Mouse (Mus musculus) heart, postnatal 25 days (tissue): Measurements from ENCODE around the gene Syn3. TPM values are rescaled to one million over a fixed set of nuclear protein-coding genes. Genes with fewer than 3 reads are reported as not detected.
A peak's percentile ranks its signal among the peaks of the same experiment; 100 is the strongest.
"Not testable (repeated sequence)": the region's sequence is repeated elsewhere in the genome, so short reads cannot be mapped to it uniquely, and the experiment has no call there.

Experiments used
- DNase-seq: peaks from one replicate; pipeline ENCODE4 v3.0.0; 2022; ENCODE audit warnings: low spot score
- intact Hi-C: fragments of 180-260 bp; cut with DNase I; formaldehyde crosslinking; loops from one replicate; pipeline ENCODE4 v1.15.1; 2025
- total RNA-seq, 2 experiments: library from RNA; stranded (reverse); gene quantifications; 2 replicates each; pipeline ENCODE4 v1.2.3; 2021

Syn3 gene
- total RNA-seq, 2 experiments from 2014 or later = 0.44 to 0.53 TPM

DNA sequence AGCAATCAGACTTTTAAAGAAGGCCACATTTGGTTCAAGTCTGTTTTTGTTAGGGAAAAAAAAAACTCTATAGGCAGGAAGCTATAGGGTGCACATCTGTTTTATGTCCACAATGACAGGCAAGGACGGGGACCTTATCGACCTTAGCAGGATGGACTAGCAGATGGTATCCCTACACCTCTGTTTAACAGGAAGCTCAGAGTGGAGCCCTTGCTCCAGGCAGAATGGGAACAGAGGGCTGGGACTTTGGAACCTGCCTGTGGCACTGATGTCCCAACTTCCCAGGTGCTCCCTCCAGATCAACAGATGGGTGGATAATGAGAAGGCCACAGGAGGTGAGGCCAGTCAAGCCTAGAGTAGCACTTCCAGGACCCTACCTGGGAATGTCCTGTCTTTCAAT, 118.1 kb downstream of the Syn3 start:
- DNase-seq = no peak

DNA sequence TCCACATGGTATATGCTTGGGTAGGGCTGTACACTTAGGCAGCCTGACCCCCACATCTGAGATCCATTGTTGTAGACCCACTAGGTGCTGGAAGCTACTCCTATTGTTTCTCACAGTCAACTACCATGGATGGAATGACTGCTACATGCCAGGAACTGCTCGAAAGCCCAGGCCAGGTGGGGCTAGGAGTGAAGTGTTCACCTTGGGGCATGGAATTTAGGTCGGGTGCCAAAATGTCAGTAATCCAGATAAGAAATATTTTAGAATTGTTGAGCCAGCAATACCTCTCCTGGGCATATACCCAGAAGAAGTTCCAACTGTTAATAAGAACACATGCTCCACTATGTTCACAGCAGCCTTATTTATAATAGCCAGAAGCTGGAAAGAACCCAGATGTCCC, 119.9 kb downstream of the Syn3 start:
- intact Hi-C loops, DNase-seq: not testable (repeated sequence)

More for the DNA sequence above, 118.1 kb downstream of the Syn3 start:
- intact Hi-C loops = no loop called here

DNA sequence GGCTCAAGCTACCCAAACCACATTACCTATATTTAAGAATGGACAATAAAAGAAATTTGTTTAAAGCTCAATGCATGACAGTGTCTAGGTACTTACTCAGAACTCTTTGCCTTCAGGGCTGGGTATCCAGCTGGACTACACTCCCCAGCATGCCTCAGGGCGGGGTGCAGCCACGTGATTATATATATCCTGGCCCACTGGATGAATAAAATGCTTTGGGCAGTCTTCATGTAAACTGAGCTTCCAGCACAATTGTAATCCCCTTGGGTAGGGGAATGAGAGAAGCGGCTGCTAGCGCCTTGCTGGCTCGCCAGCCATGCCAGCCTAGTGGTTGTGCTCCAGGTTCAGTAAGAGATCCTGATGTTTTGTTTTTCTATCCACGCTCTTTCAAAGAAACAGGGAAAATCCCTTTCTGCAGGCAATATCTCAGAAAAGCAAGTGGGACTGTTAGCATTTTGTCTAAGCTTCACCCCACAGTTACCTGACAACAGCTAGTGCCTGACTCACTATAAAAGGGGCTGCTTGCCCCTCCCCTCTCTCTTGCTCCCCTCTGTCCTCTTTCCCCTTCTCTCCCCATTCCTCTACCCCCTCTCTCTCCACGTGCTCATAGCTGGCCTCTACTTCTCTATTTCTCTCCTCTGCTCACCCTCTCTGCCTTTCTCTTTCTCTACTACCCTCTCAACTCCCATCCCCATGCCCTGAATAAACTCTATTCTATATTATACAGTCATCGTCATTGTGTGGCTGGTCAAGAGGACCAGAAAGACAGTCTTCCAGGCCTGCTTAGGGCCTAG, 122.1 kb downstream of the Syn3 start:
- intact Hi-C loops = no loop called here

DNA sequence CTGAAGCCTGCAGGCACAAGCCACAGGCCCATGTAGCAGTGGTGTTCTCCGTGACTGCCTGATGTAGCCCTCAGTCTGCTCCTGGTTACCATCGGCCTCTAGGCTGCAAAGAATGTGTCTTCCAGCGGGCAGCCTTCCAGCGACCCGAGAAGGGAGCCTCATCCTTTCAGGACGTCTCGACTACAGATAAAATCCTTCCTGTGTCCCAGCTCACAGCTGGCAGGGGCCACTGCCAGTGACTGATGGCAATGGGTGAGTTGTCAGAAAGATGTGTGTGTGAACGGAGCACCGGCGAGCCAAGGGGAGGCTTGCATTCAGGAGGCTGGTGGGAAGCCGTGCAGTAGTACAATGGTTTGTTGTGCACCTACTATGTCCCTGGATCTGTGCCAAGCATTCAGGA, 122.8 kb downstream of the Syn3 start:
- DNase-seq = no peak
- intact Hi-C loops = no loop called here

More for the DNA sequence above, 122.1 kb downstream of the Syn3 start:
- DNase-seq = no peak

DNA sequence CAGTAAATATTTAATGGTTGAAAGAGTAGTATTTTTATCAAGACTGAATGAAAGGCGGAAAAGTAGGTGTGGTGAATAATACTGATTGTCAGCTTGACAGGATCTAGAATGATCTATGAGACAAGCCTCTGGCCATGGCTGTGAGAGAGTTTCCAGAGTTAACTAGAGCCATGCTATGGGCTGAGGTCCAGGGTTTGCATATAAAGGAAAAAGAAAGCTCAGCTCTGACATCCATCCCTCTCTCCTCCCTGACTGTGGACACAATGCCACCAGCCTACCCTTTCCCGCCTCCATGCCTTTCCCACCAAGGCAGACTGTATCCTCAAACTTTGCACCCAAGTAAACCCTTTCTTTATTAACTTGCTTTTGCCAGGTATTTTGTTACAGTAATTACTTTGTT, 124.6 kb downstream of the Syn3 start:
- no peak for DNase-seq
- intact Hi-C loops = no loop called here

DNA sequence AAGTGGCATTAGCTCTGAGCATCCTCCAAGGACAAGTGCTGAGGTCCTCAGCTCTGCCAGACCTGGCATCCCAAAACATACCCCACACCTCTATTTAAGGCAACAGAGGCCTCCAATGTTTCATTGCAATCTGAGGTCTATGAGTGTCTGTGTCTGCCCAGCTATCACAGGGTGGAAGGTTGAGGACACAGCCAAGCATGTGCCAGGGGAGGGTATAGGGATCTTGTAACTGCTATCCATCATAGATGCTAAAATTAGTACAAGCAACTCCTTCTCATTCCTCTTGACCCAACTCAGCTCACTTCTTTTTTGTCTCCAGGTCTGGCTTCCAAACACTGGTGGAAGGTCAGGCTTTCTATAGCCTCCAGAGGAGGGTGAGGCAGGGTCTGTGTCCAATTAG, 127.1 kb downstream of the Syn3 start:
- intact Hi-C loops = no loop called here
- DNase-seq = no peak

DNA sequence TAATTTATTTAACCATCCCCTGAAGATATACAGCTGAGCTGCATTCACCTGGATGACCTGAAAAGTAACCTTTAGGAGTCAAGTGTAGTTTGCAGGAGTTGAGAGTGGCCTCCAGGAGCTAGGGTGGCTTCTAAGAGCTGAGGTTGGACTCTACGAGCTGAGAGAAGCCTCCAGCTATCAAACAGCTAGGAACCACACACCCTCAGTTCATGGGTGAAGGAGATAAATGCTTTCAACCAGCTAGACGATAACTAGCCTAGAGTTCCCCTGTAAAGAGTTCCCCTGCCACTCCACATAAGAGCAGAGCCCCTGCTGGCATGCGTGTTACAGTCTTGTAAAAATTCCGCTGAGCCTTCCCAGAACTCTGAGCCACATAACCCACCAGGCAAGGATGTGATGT, 129.3 kb downstream of the Syn3 start:
- intact Hi-C loops = no loop called here
- DNase-seq = no peak

DNA sequence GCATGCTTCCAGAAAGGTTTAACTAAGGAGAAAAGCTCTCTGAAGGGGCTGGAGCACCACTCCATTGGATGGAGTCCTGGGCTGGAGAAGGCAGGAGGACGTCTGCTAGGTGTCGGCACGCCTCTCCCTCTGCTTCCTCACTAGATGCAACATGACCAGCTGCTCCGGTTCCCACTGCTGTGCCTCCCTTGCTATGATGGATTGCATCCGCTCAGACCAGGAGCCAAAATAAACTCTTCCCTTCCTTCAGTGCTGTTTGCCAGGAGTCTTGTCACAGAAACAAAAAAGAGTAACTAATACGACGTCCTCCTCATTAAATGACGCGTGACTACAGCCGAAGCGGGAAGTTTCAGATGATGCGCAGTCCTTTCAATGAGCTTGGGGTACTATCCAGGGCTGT, 129.9 kb downstream of the Syn3 start:
- intact Hi-C loops = no loop called here
- peak; percentile 44 for DNase-seq

DNA sequence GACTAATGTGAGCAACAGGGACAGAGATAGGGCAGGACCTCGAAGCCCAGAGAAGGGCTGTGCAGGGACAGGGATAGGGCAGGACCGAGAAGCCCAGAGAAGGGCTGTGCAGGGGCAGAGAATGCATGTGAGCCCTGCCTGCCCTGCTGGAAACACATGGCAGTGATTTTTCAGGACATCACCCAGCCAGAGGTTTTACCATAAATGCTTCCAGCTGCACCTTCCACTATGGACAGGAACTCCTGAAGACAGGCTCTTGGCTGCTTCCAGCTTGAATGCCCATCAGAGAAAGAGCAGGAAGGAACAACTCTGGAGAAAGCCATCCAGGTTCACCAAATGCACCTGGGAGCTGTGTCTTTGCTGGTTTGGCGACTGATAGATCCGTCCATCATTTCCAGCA, 131.3 kb downstream of the Syn3 start:
- no peak for DNase-seq
- intact Hi-C loops = no loop called here

DNA sequence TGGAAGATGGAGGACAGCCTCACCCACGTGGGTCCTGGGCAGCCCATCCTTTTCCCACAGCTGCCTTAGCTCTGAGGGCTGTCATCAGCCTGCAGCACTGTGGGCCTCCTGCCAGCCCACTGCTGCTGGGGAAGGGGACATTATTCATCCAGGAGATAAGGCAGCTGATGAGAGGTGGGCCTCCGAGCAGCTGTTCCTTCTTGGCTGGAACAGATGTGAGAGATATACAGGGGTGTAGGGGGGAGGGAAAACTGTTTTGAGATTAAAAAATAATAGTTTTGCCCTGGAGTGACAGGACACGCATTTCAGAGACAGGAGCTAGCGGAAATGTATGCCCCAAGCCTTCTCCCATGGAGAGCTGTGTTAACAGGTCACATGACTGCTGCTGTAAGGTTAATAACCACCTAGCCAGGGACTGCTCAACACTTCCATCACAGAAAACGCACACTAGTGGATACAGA, 133.0 kb downstream of the Syn3 start:
- peak; percentile 51 for DNase-seq
- intact Hi-C loops = no loop called here

DNA sequence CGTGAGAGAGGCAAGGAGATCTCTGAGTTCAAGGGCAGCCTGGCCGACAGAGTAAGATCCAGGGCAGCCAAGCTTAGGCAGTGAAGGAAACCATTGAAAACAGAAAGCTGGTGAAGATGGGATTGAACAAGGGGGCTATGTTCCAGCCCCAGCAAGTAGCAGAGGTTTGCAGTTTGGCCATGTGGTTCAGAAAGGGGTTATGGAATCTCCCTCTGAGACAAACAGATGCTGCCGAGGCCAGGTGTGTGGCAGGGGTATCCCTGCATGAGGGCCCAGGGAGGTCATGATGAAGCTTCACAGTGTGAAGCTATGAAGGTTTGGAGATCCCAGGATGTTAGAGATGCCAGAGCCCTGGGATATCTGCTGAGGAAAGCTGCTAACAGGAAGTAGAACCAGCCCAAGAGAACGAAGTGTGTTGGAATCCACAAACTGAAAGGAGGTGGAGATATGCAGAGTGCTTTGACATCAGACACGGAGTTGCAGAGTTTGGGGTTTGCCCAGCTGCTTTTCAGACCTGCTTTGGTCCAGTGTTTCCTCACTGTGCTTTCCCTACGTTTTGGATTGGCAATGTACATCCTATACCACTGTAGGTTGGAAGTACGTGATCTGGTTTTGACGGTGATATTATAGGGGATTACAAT, 134.9 kb downstream of the Syn3 start:
- no peak for DNase-seq
- intact Hi-C loops = no loop called here

DNA sequence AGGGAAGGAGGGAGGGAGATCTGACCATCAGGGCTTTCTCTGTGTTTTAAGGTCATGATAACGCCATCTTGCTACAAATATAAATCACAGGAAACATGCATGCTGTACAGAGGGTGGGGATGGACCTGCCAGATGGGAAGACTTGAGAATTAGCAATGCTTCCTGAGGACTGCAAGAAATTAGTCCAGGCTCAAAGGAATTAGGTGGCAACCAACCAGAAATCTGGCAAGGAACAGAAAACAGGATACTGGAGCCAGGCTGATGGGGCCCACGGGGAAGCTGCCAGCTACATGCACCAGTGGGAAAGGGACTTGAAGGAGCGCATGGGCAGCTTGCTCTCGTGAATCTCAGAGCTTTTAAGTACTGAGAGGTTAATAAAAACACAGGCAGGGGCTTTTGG, 139.0 kb downstream of the Syn3 start:
- intact Hi-C loops = loop anchor here (5.0 kb wide), 2 partner anchors 63 to 93 kb away; no protein-coding TSS in a partner anchor
- no peak for DNase-seq

DNA sequence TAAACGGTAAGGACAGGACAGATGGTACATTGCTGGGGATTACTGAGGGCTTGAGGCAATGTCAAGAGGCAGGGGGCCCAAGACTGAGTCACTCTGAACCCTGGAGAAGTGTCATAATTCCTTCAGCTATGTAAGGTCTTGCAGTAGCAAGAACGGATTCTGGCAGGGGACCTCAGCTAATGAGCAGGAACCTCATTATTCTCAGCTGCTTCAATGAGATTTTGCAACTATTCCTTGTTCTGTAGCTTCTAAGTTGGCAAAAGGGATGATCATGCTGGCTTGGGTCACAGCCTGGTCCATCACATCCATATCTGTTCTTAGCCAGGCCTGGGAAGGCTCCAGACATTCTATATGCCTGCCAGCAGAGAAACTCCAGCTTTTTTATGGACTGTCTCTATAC, 139.5 kb downstream of the Syn3 start:
- intact Hi-C loops = loop anchor here (5.0 kb wide), 2 partner anchors 63 to 93 kb away; no protein-coding TSS in a partner anchor
- no peak for DNase-seq

DNA sequence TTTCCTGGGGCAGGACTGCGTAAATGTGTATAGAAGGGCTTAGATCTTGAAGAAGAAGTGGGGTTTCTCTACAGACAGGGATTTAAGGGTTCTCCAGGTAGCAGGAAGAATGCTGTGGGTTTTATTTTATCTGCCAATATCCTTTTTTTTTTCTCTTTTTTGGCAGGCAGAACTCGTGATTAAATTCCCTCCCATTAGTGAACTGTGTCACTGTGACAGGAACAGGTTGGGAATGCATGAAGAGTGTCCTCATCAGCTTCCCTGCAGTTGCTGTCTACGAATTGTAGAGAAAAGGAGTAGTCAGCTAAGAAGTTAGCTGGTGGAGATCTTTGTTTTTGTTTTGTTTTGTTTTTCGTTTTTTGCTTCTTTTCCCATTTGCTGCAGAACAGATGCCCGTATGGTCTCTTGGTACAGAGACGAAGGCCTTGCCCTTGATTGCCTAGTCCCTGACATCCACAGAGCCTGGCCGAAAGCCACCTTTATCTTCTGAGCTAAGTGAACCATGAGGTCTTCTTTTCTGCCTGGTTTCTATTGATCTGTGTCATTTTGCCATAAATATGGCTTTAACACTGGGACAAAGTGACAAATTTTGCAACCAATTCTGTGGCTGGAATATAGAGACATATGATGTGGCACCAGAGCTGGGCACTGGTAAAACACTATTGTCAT, 140.3 kb downstream of the Syn3 start:
- DNase-seq = no peak
- intact Hi-C loops = loop anchor here (5.0 kb wide), 2 partner anchors 64 to 94 kb away; no protein-coding TSS in a partner anchor

DNA sequence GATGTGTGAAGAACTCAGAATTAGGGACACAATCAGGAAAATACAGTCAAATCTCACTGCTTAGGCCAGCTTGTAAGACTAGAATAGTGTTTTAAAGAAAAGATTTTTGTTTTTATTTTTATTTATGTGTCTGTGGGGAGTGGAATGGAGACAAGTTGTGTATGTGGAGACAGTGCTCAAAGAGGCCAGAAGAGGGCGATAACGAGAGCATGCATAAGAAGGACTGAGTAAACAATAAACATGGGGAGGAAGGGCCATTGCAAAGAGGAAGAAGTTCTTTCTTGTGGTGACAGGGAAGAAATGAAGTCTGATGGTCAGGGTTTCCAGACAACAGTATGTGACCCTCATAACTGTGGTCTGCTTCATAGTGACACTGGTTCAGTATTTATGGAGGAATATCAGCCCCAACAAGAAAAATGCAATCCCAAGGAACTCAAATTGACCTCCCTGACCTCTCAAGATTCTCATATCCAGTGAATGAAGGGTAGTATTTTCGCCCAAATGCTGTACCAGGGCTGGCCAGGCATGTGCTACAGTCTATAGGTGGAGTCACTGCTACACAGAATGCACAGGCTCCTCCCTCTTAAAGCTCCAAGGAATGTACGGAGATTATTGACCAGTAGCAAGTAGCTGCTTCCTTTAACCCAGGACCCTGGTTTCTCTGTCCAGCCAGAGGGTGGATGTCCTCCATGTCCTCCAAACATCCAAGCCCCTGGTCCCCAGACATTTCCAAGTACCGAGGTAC, 141.7 kb downstream of the Syn3 start:
- DNase-seq = no peak
- intact Hi-C loops = loop anchor here (5.0 kb wide), 2 partner anchors 65 to 95 kb away; no protein-coding TSS in a partner anchor

DNA sequence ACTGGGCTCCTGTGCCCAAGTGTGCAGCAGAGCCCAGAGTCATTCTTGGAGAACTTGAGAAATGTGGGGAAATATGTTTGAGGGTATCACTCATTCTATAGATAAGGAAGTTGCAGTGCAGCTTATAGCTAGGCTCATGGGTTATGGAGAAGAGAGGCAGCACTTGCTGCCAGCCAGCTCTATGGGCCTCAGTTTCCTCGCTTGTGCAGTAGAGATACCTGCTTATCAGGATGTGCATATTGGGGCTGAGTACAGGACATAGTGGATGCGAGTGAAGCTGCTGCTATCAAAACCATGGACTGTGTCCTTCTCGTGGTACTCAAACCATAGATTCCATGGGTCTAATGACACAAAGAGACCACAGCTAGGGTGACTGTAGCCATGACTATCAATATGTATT, 146.2 kb downstream of the Syn3 start:
- intact Hi-C loops = no loop called here
- DNase-seq = no peak

DNA sequence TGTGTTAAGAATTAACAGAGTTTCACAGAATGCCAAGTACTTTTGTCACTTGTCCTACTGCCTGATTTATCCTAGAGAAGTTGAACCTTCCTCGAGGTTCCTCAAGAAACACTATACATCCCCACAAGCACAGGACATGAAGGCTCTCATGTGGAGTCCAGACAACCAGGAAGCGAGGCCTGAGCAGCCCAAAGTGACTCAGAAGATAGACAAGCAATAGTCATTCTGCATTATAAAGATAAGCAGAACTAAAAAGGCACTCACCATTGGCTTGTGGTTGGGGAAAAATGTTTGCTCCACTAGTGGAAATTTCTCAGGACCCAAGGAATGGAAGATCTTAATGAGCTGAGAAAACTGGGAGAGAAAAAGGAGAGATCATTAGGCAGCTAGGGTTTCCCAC, 147.4 kb downstream of the Syn3 start:
- DNase-seq = no peak
- intact Hi-C loops = no loop called here

DNA sequence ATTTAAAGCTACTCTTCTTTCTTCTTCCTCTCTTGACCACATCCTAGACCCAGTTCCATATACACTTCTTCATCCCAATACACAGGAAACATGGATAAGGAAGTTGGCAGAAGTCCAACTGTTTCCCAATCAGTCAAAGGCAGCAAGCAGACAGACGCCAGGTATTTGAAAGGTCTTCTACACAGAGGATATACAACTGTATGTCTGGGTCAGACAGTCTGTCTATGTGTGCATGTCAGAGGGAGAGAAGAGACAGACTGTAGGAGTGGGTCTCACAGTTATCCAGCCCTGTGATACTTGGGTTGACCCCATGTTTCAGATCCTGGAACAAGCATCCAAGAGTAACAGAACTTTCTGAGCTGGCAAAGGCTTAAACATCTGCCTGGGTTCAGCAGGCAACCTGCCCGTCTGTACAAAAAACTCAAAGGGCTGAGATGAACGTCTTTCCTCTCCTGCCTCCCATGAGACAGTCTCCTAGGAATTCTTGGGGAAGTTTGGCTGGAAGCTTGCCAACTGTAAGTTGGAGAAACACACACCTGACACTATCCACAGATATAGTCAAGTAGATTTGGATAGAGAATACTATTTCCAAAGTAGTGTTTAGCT, 152.4 kb downstream of the Syn3 start:
- intact Hi-C loops = no loop called here
- no peak for DNase-seq

DNA sequence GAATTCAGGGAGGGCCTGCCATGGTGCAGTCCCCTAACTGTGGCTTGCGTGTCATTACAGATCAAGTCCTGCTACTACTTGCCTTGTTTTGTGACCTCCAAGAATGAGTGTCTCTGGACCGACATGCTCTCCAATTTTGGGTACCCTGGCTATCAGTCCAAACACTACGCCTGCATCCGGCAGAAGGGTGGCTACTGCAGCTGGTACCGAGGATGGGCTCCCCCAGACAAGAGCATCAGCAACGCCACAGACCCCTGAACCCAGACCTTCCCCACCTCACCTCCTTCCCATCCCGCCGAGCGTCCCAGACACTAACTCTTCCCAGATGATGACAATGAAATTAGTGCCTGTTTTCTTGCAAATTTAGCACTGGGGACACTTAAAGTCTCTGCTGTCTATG, 153.1 kb downstream of the Syn3 start:
- no peak for DNase-seq
- intact Hi-C loops = no loop called here

DNA sequence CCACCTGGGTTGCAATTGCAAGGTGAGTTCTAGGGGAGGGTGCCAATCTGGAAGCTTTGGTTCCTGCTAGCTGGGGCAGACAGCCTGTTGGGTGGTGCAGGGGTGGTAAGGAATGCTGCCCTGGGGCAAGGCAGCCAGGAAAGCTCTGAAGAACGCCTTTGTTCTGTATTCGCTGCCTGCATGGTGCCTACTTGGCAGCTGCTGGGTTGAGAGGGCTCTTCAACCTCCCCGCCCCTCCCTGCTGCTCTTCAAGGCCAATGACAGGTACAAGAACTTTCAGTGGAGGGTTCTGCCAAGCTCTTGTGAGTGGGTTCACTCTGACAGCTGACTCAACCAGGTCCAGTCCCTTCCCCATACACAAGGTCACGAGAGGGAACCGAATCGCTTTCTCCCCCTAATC, 154.0 kb downstream of the Syn3 start:
- no peak for DNase-seq
- intact Hi-C loops = no loop called here
